Comparison of ENCODE assay signal across 9 mouse cellular contexts in the genomic region with DNA sequence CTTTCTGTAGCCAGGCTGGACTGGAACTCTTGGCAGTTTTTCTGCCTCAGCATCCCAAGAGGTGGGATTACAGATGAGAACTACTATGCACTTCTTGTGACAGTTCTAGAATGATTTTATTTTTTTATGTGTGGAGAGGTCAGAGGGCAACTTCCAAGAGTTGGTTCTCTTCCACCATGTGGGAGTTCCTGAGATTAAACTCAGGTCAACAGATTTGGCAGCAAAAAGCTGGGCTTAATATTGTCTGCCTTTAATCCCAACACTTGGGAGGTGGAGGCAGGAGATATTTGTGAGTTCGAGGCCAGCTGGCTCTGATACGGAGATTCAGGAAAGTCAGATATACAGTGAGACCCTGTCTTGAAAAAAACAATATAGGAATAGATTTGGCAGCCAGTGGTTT. TPM values are rescaled to one million over a fixed set of nuclear protein-coding genes. Genes with fewer than 3 reads are reported as not detected.
DNase-seq lines count a peak whose midpoint lies in the region; ATAC-seq and TF ChIP-seq lines count a peak whose summit lies in the region.
"Had no signal": no experiment of that assay in that cellular context is flagged by ENCODE, and none has a peak within 500 bp of the region (broad histone marks: within the 10 kb centered on the region; RNA-seq: fewer than 3 reads in every experiment).

No protein-coding gene starts in this region.

- intact Hi-C loops in gastrocnemius, adult 2 months (cut with DNase I), result no loop called here

- H3K27ac ChIP-seq in gastrocnemius, adult 2 months, result peak overlapping the region; percentile 98
- H3K27ac ChIP-seq in neural tube, embryonic 11.5 days (ENCODE audit: low read depth, low read length), result no peak overlapping the region
- no peak overlapping the region for H3K27ac ChIP-seq in liver, embryonic 11.5 days (ENCODE audit: low read depth, low read length)

- peaks cover 3% of the 10 kb centered on the region; the same call in 1 of the 2 replicates for H3K36me3 ChIP-seq in neural tube, embryonic 11.5 days (ENCODE audit: control insufficient read depth, insufficient read depth, low read length)
- no peaks in the 10 kb centered on the region; the same call in 1 of the 2 replicates for H3K36me3 ChIP-seq in liver, embryonic 11.5 days (ENCODE audit: control insufficient read depth, insufficient read depth, low read length)

- 81% methylated on average over 2 of the region's 2 CpGs for WGBS in neural tube, embryonic 11.5 days
- WGBS in liver, embryonic 11.5 days, result 59% methylated on average over 2 of the region's 2 CpGs

- H3K4me1 ChIP-seq in neural tube, embryonic 11.5 days (ENCODE audit: control insufficient read depth, insufficient read depth, low read length), result peaks cover 3% of the 10 kb centered on the region
- H3K4me1 ChIP-seq in liver, embryonic 11.5 days (replicated peaks; ENCODE audit: control insufficient read depth, insufficient read depth, low read length), result peaks cover 26% of the 10 kb centered on the region

- ATAC-seq in neural tube, embryonic 11.5 days (ENCODE audit: insufficient read depth, low FRiP score, low TSS enrichment), result no peak
- no peak for ATAC-seq in liver, embryonic 11.5 days (replicated peaks; ENCODE audit: low FRiP score)

- peak overlapping the region; percentile 81 for H3K4me2 ChIP-seq in neural tube, embryonic 11.5 days (ENCODE audit: low read depth)
- peak overlapping the region; percentile 94 for H3K4me2 ChIP-seq in liver, embryonic 11.5 days

- no peaks in the 10 kb centered on the region for H3K27me3 ChIP-seq in neural tube, embryonic 11.5 days (ENCODE audit: control insufficient read depth, insufficient read depth, low read length)
- H3K27me3 ChIP-seq in liver, embryonic 11.5 days (replicated peaks; ENCODE audit: control insufficient read depth, insufficient read depth, low read length), result no peaks in the 10 kb centered on the region

- no peaks in the 10 kb centered on the region for H3K9me3 ChIP-seq in neural tube, embryonic 11.5 days (ENCODE audit: control insufficient read depth, low read length)
- H3K9me3 ChIP-seq in liver, embryonic 11.5 days (ENCODE audit: control insufficient read depth, low read length), result no peaks in the 10 kb centered on the region

- peak overlapping the region; percentile 80 for H3K4me3 ChIP-seq in gastrocnemius, adult 2 months
- H3K4me3 ChIP-seq in neural tube, embryonic 11.5 days (ENCODE audit: low read depth, low read length), result no peak overlapping the region; the same call in 1 of the 2 replicates
- H3K4me3 ChIP-seq in liver, embryonic 11.5 days (ENCODE audit: low read depth, low read length), result peak overlapping the region; percentile 85

- no peak for DNase-seq in gastrocnemius, adult 2 months
- no peak for DNase-seq in gastrocnemius, postnatal 25 days
- no peak for DNase-seq in neural tube, embryonic 11.5 days (ENCODE audit: low spot score)
- no peak for DNase-seq in neural tube, embryonic 10.5 days (ENCODE audit: extremely low spot score, low spot score)
- DNase-seq in liver, embryonic 11.5 days (ENCODE audit: low spot score), result no peak
- DNase-seq in cerebellum, adult 11-12 months, result no peak
- DNase-seq in cerebellum, postnatal 10 days, result no peak
- no peak for DNase-seq in MN1 (ENCODE audit: low spot score)
- DNase-seq: adrenal gland, postnatal 14 days had no signal

- H3K9ac ChIP-seq in neural tube, embryonic 11.5 days (ENCODE audit: low read length), result no peak overlapping the region
- H3K9ac ChIP-seq in liver, embryonic 11.5 days (ENCODE audit: low read depth, low read length), result no peak overlapping the region

- no peak for TF ChIP-seq CTCF in gastrocnemius, adult 2 months (IDR thresholded peaks at IDR 0.05)

RNA-seq across cellular contexts. Expression of a gene that starts 3.0 kb away (rescaled TPM):
- 10 to 100 TPM; 44.5 to 50.0 TPM for total RNA-seq in gastrocnemius, adult 2 months (2021)
- total RNA-seq in gastrocnemius, postnatal 25 days (2021), result 10 to 100 TPM; 39.6 to 48.4 TPM
- polyA plus RNA-seq in neural tube, embryonic 11.5 days (2014; fragmentation: Nextera tagmentation; extraction: Ambion mirVana), result 46.8 and 51.7 TPM in 2 replicates
- 48.4 and 50.6 TPM in 2 replicates for polyA plus RNA-seq in liver, embryonic 11.5 days (2014; fragmentation: Nextera tagmentation; extraction: Ambion mirVana)

RNA-seq across cellular contexts. Expression of a gene that starts 9.2 kb away (rescaled TPM):
- 1,000 to 10,000 TPM; 1,007 to 1,209 TPM for total RNA-seq in gastrocnemius, adult 2 months (2021)
- total RNA-seq in gastrocnemius, postnatal 25 days (2021), result 1,000 to 10,000 TPM; 1,156 to 1,193 TPM
- polyA plus RNA-seq in neural tube, embryonic 11.5 days (2014; fragmentation: Nextera tagmentation; extraction: Ambion mirVana), result 654 and 724 TPM in 2 replicates
- 692 and 701 TPM in 2 replicates for polyA plus RNA-seq in liver, embryonic 11.5 days (2014; fragmentation: Nextera tagmentation; extraction: Ambion mirVana)

RNA-seq across cellular contexts. Expression of a gene that starts 21.4 kb away (rescaled TPM):
- total RNA-seq in gastrocnemius, adult 2 months (2021), result not detected
- total RNA-seq in gastrocnemius, postnatal 25 days (2021), result not detected
- 4.2 and 6.7 TPM in 2 replicates for polyA plus RNA-seq in neural tube, embryonic 11.5 days (2014; fragmentation: Nextera tagmentation; extraction: Ambion mirVana)
- polyA plus RNA-seq in liver, embryonic 11.5 days (2014; fragmentation: Nextera tagmentation; extraction: Ambion mirVana), result 4.6 and 5.2 TPM in 2 replicates
